Mouse (Mus musculus) testis, adult 2 months (tissue): ENCODE data around the gene Cdc42ep3. TPM values are rescaled to one million over a fixed set of nuclear protein-coding genes. Genes with fewer than 3 reads are reported as not detected.

Experiments used
- H3K27ac ChIP-seq: fragments of 200-500 bp; 2 replicates; pipeline ENCODE4 v1.5.1; 2012; ENCODE audit warnings: low read depth, low read length; ENCODE audit not compliant: control insufficient read depth, insufficient read depth
- H3K27me3 ChIP-seq: fragments of 200-500 bp; 2 replicates; pipeline ENCODE4 v1.6.1; 2012; ENCODE audit warnings: mild to moderate bottlenecking, low read length, moderate library complexity; ENCODE audit not compliant: control insufficient read depth, insufficient read depth
- H3K36me3 ChIP-seq: fragments of 200-500 bp; 2 replicates; pipeline ENCODE4 v1.6.1; 2012; ENCODE audit warnings: mild to moderate bottlenecking, low read length; ENCODE audit not compliant: control insufficient read depth, insufficient read depth
- H3K4me1 ChIP-seq: fragments of 200-500 bp; 2 replicates; pipeline ENCODE4 v1.6.1; 2012; ENCODE audit warnings: low read length; ENCODE audit not compliant: control insufficient read depth, insufficient read depth
- H3K4me3 ChIP-seq: fragments of 200-500 bp; 2 replicates; pipeline ENCODE4 v1.5.1; 2012; ENCODE audit warnings: low read depth, mild to moderate bottlenecking, low read length, moderate library complexity, mixed read lengths; ENCODE audit not compliant: control insufficient read depth
- CTCF ChIP-seq: fragments of 200-500 bp; IDR thresholded peaks from 2 replicates; pipeline ENCODE4 v1.5.1; 2012; ENCODE audit warnings: low read depth, mild to moderate bottlenecking, inconsistent platforms, low read length, moderate library complexity; ENCODE audit not compliant: control insufficient read depth, insufficient read depth, insufficient replicate concordance
- POLR2A ChIP-seq: fragments of 200-500 bp; IDR thresholded peaks from 2 replicates; pipeline ENCODE4 v1.6.1; 2012; ENCODE audit warnings: low read depth, mild to moderate bottlenecking, inconsistent platforms, low read length, moderate library complexity; ENCODE audit not compliant: control insufficient read depth
- polyA plus RNA-seq: library from polyadenylated mRNA; depleted of rRNA; stranded (reverse); fragments of >200 nt; gene quantifications from 2 replicates; pipeline ENCODE4 v1.2.3, GENCODE M21; 2012

Cdc42ep3 gene
- polyA plus RNA-seq, 1 experiment, result 73.1 TPM

- H3K4me1 ChIP-seq, result no peaks in the 10 kb centered on the region
- H3K27ac ChIP-seq, result no peak overlapping the region
These were observed 28.0 kb downstream of the Cdc42ep3 start for GRCm38 (mm10) chr17:79326868-79327376.

GRCm38 (mm10) chr17:79317085-79317751, 37.7 kb downstream of the Cdc42ep3 start:
- Histone ChIP-seq H3K4me1 (no peaks in the 10 kb centered on the region), H3K27me3 (no peaks in the 10 kb centered on the region), H3K27ac (no peak overlapping the region), H3K4me3 (no peak overlapping the region), H3K36me3 (no peaks in the 10 kb centered on the region)
- TF ChIP-seq CTCF (no peak), POLR2A (no peak)

More at GRCm38 (mm10) chr17:79326868-79327376, 28.0 kb downstream of the Cdc42ep3 start:
- no peak for TF ChIP-seq POLR2A
- TF ChIP-seq CTCF, result no peak
- no peaks in the 10 kb centered on the region for H3K36me3 ChIP-seq
- no peaks in the 10 kb centered on the region for H3K27me3 ChIP-seq
- H3K4me3 ChIP-seq, result no peak overlapping the region

- Histone ChIP-seq H3K27me3 (no peaks in the 10 kb centered on the region), H3K4me1 (no peaks in the 10 kb centered on the region), H3K4me3 (no peak overlapping the region), H3K36me3 (no peaks in the 10 kb centered on the region), H3K27ac (no peak overlapping the region)
- no peak for TF ChIP-seq POLR2A
- no peak for TF ChIP-seq CTCF
These were observed 39.3 kb downstream of the Cdc42ep3 start for GRCm38 (mm10) chr17:79315415-79316094.

GRCm38 (mm10) chr17:79310465-79310864, 44.4 kb downstream of the Cdc42ep3 start:
- no peak overlapping the region for H3K4me3 ChIP-seq

GRCm38 (mm10) chr17:79309506-79309905, 45.4 kb downstream of the Cdc42ep3 start:
- TF ChIP-seq POLR2A, result no peak
- no peak for TF ChIP-seq CTCF
- Histone ChIP-seq H3K4me1 (no peaks in the 10 kb centered on the region), H3K27ac (no peak overlapping the region), H3K27me3 (no peaks in the 10 kb centered on the region), H3K36me3 (no peaks in the 10 kb centered on the region), H3K4me3 (no peak overlapping the region)

More at GRCm38 (mm10) chr17:79310465-79310864, 44.4 kb downstream of the Cdc42ep3 start:
- no peak for TF ChIP-seq POLR2A
- TF ChIP-seq CTCF, result no peak
- no peak overlapping the region for H3K27ac ChIP-seq
- no peaks in the 10 kb centered on the region for H3K36me3 ChIP-seq
- H3K4me1 ChIP-seq, result no peaks in the 10 kb centered on the region
- no peaks in the 10 kb centered on the region for H3K27me3 ChIP-seq

GRCm38 (mm10) chr17:79305644-79306043, 49.2 kb downstream of the Cdc42ep3 start:
- Histone ChIP-seq H3K36me3 (no peaks in the 10 kb centered on the region), H3K27ac (no peak overlapping the region), H3K4me1 (no peaks in the 10 kb centered on the region), H3K27me3 (no peaks in the 10 kb centered on the region), H3K4me3 (no peak overlapping the region)
- TF ChIP-seq POLR2A, result no peak
- no peak for TF ChIP-seq CTCF

- no peak overlapping the region for H3K27ac ChIP-seq
- no peak for TF ChIP-seq POLR2A
- no peaks in the 10 kb centered on the region for H3K4me1 ChIP-seq
- H3K27me3 ChIP-seq, result no peaks in the 10 kb centered on the region
- H3K4me3 ChIP-seq, result no peak overlapping the region
- no peaks in the 10 kb centered on the region for H3K36me3 ChIP-seq
These were observed 51.0 kb downstream of the Cdc42ep3 start for GRCm38 (mm10) chr17:79303744-79304497.
